Mouse (Mus musculus): ENCODE measurements around the gene Ssh3.

Gene Ssh3

DNA sequence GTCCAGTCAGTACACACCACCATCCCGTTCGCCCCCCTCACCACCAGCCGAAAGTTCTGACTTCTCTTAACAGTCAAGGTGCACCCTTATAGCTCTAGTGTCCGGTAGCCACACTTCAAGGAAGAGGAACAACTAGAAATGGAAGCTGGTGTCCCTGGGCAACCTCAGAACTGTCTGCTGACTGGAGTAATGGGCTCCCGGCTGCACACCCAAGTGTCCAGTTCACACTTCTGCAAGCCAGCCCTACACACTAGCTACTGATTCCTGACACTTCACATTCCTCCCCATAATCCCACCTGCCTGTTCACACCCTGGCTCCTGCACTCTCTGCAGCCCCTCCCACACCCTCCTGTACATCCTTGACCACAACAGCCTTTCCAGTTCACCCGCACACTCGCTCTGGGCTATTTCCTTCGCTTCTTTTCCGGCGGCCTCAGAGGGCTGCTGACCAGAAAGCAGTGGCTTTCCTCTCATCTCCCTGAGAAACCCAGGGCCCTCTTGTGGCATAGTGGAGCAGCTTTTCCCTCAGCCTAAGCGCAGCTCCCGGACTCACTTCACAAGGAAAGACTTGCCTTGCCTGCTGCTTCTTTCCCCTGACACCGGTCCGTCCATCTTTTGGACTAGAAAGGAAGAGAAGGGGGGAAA, 52.8 kb downstream of the Ssh3 start:
- no peak for DNase-seq (ENCODE audit: low spot score in 2 of 2)

DNA sequence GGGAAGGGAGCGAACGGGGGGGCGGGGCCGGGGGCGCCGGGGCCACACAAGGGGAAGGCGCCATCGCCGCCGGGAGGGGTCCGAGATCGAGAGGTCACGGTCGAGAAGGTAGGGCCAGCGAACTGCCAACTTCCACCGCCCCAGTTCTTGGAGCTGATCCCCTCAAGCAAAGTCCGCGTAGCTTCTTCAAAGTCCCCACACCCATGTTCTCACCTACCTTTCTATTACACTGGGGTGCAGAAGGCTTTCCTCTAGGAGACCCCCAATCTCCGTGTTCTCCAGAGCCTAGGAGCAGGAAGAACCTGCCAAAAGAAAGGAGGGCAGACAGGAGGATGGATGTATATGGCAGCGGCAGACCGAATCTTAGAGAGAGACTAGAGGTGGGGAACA, 53.5 kb downstream of the Ssh3 start:
- no peak for DNase-seq (ENCODE audit: low spot score in 2 of 2)

DNA sequence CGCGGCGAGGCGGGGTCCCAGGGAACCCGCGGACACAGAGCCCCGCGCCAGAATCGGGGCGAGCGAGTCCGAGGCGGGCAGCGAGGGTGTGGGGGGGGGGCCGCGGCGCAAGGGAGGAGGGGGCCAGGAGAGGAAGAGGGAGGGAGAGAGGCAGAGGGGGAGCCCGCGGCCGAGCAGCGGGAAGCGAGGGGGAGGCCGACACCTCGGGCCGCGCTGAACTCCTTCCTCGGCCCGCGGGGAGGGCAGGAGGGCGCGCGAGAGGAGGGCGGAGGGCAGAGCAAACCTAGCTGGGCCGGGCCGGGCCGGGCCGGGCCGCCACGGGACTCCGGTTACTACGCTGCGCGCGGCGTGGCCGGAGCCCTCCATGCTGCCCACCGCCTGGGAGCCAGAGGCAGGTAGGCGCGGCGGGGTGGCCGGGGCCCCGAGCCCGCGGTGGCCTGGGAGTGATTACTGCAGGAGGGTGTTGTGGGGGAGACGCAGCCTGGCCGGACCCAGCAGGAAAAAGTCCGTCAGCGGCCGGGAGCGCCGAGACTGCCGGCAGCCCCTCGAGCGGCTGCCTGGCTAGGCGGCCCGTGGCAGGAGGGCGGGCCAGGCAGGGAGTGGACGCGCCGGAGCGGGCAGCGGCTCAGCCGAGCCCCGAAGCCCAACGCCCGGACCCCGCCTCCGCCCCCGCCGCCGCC, 54.1 kb downstream of the Ssh3 start:
- no peak for DNase-seq (ENCODE audit: low spot score in 2 of 2)

DNA sequence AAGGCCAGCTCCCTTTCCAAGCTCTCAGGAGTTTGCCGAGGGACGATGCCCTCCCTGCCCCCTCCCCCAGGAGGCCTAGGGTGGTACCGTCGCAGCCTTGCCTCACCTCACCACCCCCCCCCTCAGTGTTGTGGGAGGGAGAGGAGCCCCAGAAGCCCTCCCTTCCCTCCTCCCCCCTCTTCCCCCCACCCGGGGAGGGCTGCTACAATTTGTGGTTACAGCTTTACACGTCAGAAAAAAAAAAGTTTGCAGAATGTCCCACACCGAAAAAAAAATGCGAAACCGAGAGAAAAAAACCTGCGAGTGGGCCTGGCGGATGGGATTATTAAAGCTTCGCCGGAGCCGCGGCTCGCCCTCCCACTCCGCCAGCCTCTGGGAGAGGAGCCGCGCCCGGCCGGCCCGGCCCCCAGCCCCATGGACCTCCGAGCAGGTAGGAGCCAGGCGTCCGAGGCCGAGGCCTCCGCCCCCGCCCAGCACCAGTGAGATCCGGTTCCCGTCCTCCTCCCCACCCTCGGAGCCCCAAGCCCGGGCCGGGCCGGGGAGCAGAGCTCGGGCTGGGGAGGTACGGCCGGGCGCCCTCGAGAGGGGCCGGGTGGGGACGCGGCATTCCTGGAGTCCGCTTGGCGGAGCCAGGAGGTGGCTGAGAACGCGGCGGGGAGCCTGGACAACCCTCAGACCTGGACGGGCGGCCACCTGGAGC, 54.8 kb downstream of the Ssh3 start, which contains the start of the genes Clcf1 and AC109138.7:
Clcf1 (plus strand) TSS at position 168 of the 700 bp plus-strand sequence.
AC109138.7 (plus strand) TSS at position 287 of the 700 bp plus-strand sequence.
- no peak for DNase-seq (ENCODE audit: low spot score in 2 of 2)

DNA sequence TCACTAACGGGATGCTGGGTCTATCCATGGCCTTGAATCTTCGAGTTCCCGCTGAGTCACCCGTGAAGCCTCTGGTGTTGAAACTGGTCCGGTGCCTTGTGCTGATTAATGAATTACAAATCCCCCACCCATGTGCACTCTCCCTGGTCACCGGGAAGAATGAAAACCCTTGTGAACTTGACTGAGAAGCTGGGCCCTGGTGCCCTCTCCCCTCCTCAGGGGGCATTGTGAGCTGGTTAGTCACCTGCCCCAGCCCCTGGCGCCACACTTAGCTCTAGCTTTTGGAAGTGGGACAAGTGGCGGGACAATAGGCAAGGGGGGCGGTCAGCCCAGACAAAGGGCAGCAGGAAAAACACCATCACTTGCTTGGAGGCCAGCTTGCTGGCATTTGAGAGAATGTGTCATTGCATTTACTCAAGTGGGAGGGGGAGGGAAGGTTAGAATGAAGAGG, 55.4 kb downstream of the Ssh3 start:
- DNase-seq (ENCODE audit: low spot score in 2 of 2) = no peak

DNA sequence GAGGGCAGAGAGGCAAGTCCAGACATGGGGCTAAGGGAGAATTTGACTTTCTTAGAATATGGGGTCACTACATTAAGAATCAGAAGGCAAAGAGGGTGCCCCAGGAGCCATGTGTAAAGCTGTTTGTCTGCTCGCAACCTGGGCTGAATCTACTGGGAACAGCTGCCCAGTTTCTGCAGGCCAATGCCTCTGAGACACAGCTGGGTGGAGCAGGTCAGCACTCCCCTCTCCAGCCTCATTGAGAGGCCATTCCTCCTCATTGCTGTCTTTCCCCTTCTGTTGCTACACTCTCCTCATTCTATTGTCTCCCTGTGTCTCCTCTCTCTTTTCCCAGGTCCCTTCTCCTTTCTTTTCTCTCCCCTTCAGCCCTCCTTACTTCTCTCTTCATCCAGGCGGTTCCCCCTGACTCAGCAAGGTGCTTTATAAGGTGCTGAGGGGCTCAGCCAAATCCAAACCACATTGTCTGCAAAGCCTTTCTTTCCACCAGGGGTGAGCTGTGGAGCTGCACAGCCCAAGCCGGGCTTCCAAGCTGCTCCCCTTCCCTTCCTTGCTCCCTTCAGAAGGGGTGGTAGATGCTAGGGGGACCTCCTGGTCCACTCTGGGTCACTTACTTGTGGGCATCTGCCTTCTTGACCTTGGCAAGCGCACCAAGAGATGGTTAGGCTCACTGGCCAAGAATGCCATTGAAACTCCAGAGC, 56.9 kb downstream of the Ssh3 start:
- no peak for DNase-seq (ENCODE audit: low spot score in 2 of 2)

Measured in frontal cortex, postnatal 10 days (tissue).